Mouse (Mus musculus): ENCODE data around the gene Rtl8c.
"Not testable (repeated sequence)": the region's sequence is repeated elsewhere in the genome, so short reads cannot be mapped to it uniquely, and the experiment has no call there.

Rtl8c gene

GRCm38 (mm10) chrX:53607242-53608121 lies at the start of gene Rtl8c:
Gene Rtl8c (plus strand): TSS chrX:53608032.
- DNase-seq = peak; percentile 31 to 35

GRCm38 (mm10) chrX:53579311-53579710 lies 28.5 kb upstream of the Rtl8c start:
- no peak for DNase-seq

- DNase-seq = not testable (repeated sequence)
Measured at GRCm38 (mm10) chrX:53581407-53581806, 26.4 kb upstream of the Rtl8c start.

GRCm38 (mm10) chrX:53583404-53583803 lies 24.4 kb upstream of the Rtl8c start:
- DNase-seq = not testable (repeated sequence)

- peak; percentile 56 to 69 for DNase-seq
Measured at GRCm38 (mm10) chrX:53599993-53600392, 7.8 kb upstream of the Rtl8c start.

- not testable (repeated sequence) for DNase-seq
Measured at GRCm38 (mm10) chrX:53606176-53606575, 1.7 kb upstream of the Rtl8c start.

- DNase-seq = no peak
Measured at GRCm38 (mm10) chrX:53608122-53608813, 436 bp downstream of the Rtl8c start.

- not testable (repeated sequence) for DNase-seq
Measured at GRCm38 (mm10) chrX:53608879-53609278, 1.0 kb downstream of the Rtl8c start, which contains the start of gene Gm14597. Gene Gm14597 (minus strand): TSS chrX:53608979.

- DNase-seq = peak; percentile 68
Measured at GRCm38 (mm10) chrX:53610571-53610970, 2.7 kb downstream of the Rtl8c start.

- DNase-seq = not testable (repeated sequence)
Measured at GRCm38 (mm10) chrX:53611395-53611794, 3.6 kb downstream of the Rtl8c start.

- DNase-seq = not testable (repeated sequence)
Measured at GRCm38 (mm10) chrX:53638107-53638506, 30.3 kb downstream of the Rtl8c start.

GRCm38 (mm10) chrX:53642604-53642979 lies 34.8 kb downstream of the Rtl8c start:
- DNase-seq = not testable (repeated sequence)

GRCm38 (mm10) chrX:53642980-53643961 lies 35.4 kb downstream of the Rtl8c start, which contains the start of gene Rtl8a:
Gene Rtl8a (minus strand): TSS chrX:53643682.
- peak; percentile 78 to 81 for DNase-seq

GRCm38 (mm10) chrX:53645885-53646284 lies 38.1 kb downstream of the Rtl8c start:
- no peak for DNase-seq

GRCm38 (mm10) chrX:53652917-53653316 lies 45.1 kb downstream of the Rtl8c start:
- not testable (repeated sequence) for DNase-seq
